Mouse (Mus musculus) limb, embryonic 13.5 days (tissue): ENCODE data around the gene Borcs8. TPM values are rescaled to one million over a fixed set of nuclear protein-coding genes. Genes with fewer than 3 reads are reported as not detected.

Experiments used
- ATAC-seq: fragments of 200-750 bp; cut with Nextera tagmentation; 2 replicates; pipeline ENCODE4 v1.8.0; 2017; ENCODE audit warnings: low read depth, moderate number of reproducible peaks, moderate TSS enrichment; ENCODE audit not compliant: low FRiP score
- H3K27ac ChIP-seq: fragments of 300-500 bp; sonication (generic); 2 replicates; pipeline ENCODE4 v1.5.1; 2015; ENCODE audit warnings: inconsistent platforms, mild to moderate bottlenecking, moderate library complexity
- H3K27me3 ChIP-seq: fragments of 300-500 bp; sonication (generic); 2 replicates; pipeline ENCODE4 v1.6.1; 2015; ENCODE audit warnings: mild to moderate bottlenecking, inconsistent platforms
- H3K36me3 ChIP-seq: fragments of 300-500 bp; sonication (generic); 2 replicates; pipeline ENCODE4 v1.6.1; 2015; ENCODE audit warnings: inconsistent platforms, mild to moderate bottlenecking, moderate library complexity
- H3K4me1 ChIP-seq: fragments of 300-500 bp; sonication (generic); 2 replicates; pipeline ENCODE4 v1.6.1; 2015; ENCODE audit warnings: inconsistent platforms
- H3K4me2 ChIP-seq: fragments of 300-500 bp; sonication (generic); replicated peaks from 2 replicates; pipeline ENCODE4 v1.6.1; 2015; ENCODE audit warnings: inconsistent platforms, mild to moderate bottlenecking, moderate library complexity
- H3K4me3 ChIP-seq: fragments of 300-500 bp; sonication (generic); 2 replicates; pipeline ENCODE4 v1.5.1; 2015; ENCODE audit warnings: moderate library complexity, mild to moderate bottlenecking, inconsistent platforms
- H3K9ac ChIP-seq: fragments of 300-500 bp; sonication (generic); 2 replicates; pipeline ENCODE4 v1.6.1; 2015; ENCODE audit warnings: mild to moderate bottlenecking, inconsistent platforms
- H3K9me3 ChIP-seq: fragments of 300-500 bp; sonication (generic); 2 replicates; pipeline ENCODE4 v1.6.1; 2016; ENCODE audit warnings: inconsistent platforms
- WGBS: fragments of 180-500 bp; shearing (Covaris S2); methylation state at CpG from one replicate; pipeline ENCODE4 v1.1.7; 2015; 5-methylcytosine and 5-hydroxymethylcytosine counted together
- polyA plus RNA-seq: library from polyadenylated mRNA; unstranded; fragments of >200 nt; fragmentation: Nextera tagmentation; extraction: Ambion mirVana; gene quantifications from 2 replicates; pipeline ENCODE4 v1.2.1, GENCODE M21; 2015

The Borcs8 gene
- polyA plus RNA-seq, 1 experiment from 2014 or later = 51.0 TPM

DNA sequence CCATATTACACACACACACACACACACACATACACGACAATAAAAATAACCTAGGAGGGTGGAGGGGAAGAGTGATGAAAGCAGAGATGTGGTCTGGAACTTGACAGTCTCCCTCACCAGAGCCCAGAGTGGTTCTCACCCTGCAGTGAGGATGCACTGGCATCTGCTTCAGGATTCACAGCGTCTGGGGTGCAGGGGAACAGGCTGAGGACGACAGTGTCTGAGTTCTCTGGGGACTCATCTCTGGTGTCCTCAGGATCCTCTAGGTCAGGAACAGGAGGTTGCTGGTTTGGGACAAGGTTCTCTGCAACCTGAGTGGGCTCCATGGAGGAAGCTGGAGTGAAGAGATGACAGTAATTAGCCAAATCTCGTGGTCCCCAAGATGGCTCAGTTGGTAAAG lies 1.4 kb upstream of the Borcs8 start:
- no peak for ATAC-seq
- WGBS = 75% methylated on average over 4 of the region's 4 CpGs
- H3K4me1 ChIP-seq = peaks cover 21% of the 10 kb centered on the region

DNA sequence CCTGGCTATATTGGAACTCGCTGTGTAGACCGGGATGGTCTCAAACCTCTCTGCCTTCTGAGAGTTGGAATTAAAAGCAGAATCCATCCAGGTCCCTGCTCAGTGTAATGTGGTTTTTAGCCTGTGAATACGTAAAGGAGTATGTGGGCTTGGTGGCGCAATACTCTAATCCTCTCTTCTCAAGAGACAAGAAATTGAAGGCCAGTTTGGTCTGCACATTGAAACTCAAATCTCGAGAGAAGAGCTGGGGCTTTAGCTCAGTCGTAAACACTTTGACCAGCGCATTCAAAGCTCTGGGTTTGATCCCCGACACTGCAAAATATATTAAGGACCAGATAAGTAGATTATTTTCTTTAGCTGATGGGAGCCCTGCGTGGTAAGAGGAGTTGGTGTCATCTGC lies 682 bp downstream of the Borcs8 start:
- no peaks in the 10 kb centered on the region for H3K9me3 ChIP-seq
- H3K36me3 ChIP-seq = peaks cover 50% of the 10 kb centered on the region
- peak overlapping the region; percentile 86 for H3K9ac ChIP-seq
- H3K27me3 ChIP-seq = no peaks in the 10 kb centered on the region
- peak overlapping the region; percentile 89 for H3K4me3 ChIP-seq
- peak overlapping the region; percentile 88 for H3K4me2 ChIP-seq
- peak overlapping the region; percentile 83 for H3K27ac ChIP-seq
- ATAC-seq = no peak
- H3K4me1 ChIP-seq = peaks cover 21% of the 10 kb centered on the region
- WGBS = 7% methylated on average over 9 of the region's 9 CpGs

More for the DNA sequence above, 1.4 kb upstream of the Borcs8 start:
- Histone ChIP-seq H3K36me3 (peaks cover 51% of the 10 kb centered on the region), H3K27me3 (no peaks in the 10 kb centered on the region), H3K4me3 (peak overlapping the region; percentile 89), H3K4me2 (peak overlapping the region; percentile 74), H3K27ac (no peak overlapping the region), H3K9me3 (no peaks in the 10 kb centered on the region), H3K9ac (peak overlapping the region; percentile 72)

DNA sequence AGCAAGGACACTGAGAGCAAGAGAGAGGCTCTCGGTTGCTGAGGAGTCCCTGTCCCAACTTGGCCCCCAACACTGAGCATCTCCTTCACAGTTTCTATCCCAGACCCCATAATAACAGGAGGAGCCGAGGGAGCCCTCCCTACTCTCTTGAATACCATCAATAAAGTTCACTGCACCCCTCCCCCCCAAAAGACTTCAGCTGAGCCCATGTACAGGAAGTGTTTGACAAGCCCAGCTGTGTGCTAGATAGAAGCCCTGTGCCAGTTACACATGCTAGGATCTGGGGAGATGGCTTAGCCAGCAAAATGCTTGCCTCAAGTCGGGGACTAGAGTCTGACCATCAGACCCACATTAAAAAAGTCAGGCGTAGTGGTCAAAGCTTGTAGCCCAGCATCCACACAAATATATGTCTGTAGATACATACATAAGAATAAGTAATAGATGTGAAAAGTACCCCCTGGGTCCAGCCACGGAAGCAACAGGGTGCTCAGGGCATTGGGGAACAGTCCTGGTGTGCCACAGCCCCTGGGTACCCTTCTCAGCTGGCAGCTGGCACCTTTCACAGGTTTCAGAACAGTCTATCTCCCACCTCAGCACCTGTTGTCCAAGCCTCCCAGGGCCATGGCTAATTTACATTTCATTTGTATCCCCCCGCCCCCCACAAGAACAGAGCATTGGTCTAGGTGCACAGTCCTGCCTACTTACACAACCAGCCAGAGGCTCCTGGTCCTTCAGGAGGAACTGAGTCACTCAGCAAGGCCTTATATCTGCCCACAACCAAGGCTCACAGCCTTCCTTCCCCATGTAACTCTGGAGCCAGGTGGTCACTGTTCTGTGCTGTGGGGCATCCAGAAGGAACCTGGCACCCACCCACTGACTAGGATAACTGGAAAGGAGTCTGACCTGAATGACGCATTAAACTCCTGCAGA lies 8.6 kb downstream of the Borcs8 start:
- 86% methylated on average over 7 of the region's 7 CpGs for WGBS
- Histone ChIP-seq H3K4me2 (no peak overlapping the region), H3K9ac (no peak overlapping the region), H3K27ac (no peak overlapping the region), H3K4me1 (peaks cover 10% of the 10 kb centered on the region), H3K27me3 (peaks cover 9% of the 10 kb centered on the region; the same call in 1 of the 2 replicates), H3K4me3 (no peak overlapping the region), H3K9me3 (no peaks in the 10 kb centered on the region), H3K36me3 (peaks cover 43% of the 10 kb centered on the region)
- ATAC-seq = no peak

DNA sequence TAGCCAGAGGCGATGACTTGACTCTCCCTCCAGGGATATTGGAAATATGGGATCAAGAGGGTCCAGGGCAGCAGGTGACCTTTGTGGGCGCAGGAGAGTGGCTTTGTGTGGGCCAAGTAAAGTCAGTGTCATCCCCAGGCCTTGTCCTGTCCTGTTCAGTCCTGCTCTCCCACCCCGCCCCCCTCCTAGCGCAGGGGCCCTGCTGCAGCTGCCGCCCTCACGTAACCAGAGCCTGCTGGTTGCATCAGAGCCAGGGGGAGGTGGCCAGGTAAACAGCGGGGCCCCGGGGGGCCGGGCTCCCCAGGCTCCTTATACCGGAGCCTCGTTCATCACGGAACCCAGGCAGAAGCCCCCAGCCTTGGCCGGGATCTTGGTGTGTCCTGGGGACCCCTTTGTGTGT lies 10.9 kb downstream of the Borcs8 start:
- WGBS = 16% methylated on average over 13 of the region's 13 CpGs
- Histone ChIP-seq H3K9ac (0 out of 2 replicates have a peak overlapping the region, but pooled peaks have one; percentile 10), H3K4me2 (peak overlapping the region; percentile 35), H3K9me3 (no peaks in the 10 kb centered on the region), H3K27ac (no peak overlapping the region), H3K4me1 (peaks cover 10% of the 10 kb centered on the region), H3K36me3 (peaks cover 21% of the 10 kb centered on the region), H3K27me3 (peaks cover 12% of the 10 kb centered on the region), H3K4me3 (peak overlapping the region; percentile 5; the same call in 1 of the 2 replicates)
- peak; percentile 33; the same call in 1 of the 2 replicates for ATAC-seq

DNA sequence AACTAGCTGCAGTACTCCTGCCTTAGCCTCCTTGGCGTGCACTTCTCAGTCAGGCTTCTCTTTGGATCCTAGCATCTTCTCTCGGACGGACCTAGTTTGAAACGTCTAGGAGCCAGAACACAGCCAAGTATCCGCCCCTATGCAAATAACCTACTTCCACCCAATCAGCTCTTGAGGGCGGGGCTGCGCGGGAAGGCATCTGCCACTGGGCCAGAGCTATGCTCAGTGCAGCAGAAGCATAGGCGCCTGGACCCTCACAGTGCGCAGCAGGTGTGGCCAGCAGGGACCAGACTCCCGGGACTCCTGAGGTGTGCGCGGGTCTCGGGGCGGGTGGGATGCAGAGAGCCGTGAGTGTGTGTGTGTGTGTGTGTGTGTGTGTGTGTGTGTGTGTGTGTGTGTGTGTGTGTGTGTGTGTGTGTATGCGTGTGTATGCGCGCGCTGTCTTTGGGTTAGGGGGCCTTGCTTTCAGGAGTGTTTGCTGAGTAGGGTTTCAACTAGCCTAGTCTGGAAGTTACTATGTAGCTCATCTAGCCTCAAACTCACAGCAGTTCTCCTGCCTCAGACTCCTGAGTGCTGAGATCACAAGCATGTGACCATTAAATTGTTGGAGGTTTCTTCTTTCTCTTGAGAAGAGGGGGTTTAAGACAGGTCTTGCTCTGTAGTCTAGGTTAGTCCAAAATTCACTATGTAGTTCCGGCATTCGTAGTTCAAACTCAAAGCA lies 13.4 kb downstream of the Borcs8 start:
- H3K27ac ChIP-seq = no peak overlapping the region
- 10% methylated on average over 18 of the region's 22 CpGs for WGBS
- 0 out of 2 replicates have a peak overlapping the region, but pooled peaks have one; percentile 19 for H3K9ac ChIP-seq
- peaks cover 16% of the 10 kb centered on the region for H3K27me3 ChIP-seq
- peak overlapping the region; percentile 10 for H3K4me3 ChIP-seq
- H3K4me2 ChIP-seq = peak overlapping the region; percentile 47
- ATAC-seq = peak; percentile 95
- H3K36me3 ChIP-seq = no peaks in the 10 kb centered on the region
- H3K4me1 ChIP-seq = peaks cover 10% of the 10 kb centered on the region
- H3K9me3 ChIP-seq = no peaks in the 10 kb centered on the region

DNA sequence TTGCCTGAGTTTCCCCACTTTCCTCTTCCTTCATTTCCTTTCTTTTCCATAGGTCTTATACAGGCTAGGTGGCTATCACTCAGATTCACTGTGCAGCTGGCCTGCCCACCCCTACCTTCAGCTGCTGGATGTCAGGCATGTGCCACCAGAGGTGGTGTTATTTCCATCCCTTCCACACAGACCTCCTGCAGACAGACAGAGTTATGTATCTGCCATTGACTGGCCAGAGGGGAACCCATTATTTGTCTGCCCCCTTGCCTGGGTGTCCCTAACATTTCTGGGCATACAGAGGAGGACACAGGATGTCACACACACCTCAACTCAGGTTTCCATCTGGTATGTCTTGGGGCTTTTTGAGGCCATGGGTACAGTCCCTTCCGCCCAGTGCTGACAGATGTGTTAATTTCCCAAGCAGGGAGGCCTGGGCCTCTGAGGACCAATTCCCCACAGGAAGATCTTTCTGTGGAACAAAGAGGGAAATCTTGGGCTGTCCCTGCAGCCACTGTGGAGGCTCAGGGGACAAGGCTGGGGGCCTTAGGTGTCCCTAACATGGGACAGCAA lies 18.0 kb downstream of the Borcs8 start:
- 83% methylated on average over 1 of the region's 1 CpGs for WGBS
- Histone ChIP-seq H3K4me2 (no peak overlapping the region), H3K36me3 (no peaks in the 10 kb centered on the region), H3K4me1 (peaks cover 9% of the 10 kb centered on the region; the same call in 1 of the 2 replicates), H3K27me3 (peaks cover 7% of the 10 kb centered on the region; the same call in 1 of the 2 replicates), H3K4me3 (no peak overlapping the region), H3K27ac (no peak overlapping the region), H3K9ac (0 out of 2 replicates have a peak overlapping the region, but pooled peaks have one; percentile 6), H3K9me3 (no peaks in the 10 kb centered on the region; the same call in 1 of the 2 replicates)
- ATAC-seq = no peak

DNA sequence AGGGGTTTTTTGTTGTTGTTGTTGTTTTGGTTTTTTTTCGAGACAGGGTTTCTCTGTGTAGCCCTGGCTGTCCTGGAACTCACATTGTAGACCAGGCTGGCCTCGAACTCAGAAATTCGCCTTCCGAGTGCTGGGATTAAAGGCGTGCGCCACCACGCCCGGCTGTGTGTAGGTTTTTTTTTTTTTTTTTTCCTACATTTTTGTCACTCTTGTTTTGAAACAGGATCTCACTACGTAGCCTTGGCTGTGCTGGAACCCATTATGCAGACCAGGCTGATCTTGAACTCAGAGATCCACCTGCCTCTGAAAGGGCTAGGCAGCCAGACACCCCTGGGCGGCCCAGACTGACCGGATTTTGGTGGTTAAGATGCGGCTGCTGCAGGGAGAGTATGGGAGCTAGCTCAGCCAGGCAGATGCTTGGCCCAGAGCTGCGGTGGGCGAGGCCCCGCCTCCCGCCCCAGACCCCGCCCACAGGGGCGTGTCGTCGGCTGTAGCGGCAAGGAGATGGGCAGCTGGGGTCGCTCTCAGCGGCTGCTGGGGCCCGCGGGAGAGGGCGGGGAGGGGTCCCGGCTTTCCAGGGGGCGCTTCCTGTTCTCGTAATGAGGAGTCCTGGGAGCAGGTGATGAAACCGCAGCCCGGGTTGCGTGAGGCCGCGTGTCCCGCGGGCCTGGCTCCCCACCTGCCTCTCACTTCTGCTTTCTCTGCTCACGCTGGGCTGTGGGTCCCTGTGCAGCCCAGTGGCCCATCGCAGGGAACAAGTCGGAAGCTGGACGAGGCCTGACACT lies 19.0 kb downstream of the Borcs8 start:
- WGBS = 12% methylated on average over 37 of the region's 40 CpGs
- peak overlapping the region; percentile 62 for H3K9ac ChIP-seq
- no peak overlapping the region; the same call in 1 of the 2 replicates for H3K27ac ChIP-seq
- peak; percentile 93 for ATAC-seq
- peak overlapping the region; percentile 77 for H3K4me2 ChIP-seq
- peaks cover 8% of the 10 kb centered on the region; the same call in 1 of the 2 replicates for H3K4me1 ChIP-seq
- no peaks in the 10 kb centered on the region for H3K36me3 ChIP-seq
- peaks cover 7% of the 10 kb centered on the region; the same call in 1 of the 2 replicates for H3K27me3 ChIP-seq
- peak overlapping the region; percentile 53 for H3K4me3 ChIP-seq
- no peaks in the 10 kb centered on the region; the same call in 1 of the 2 replicates for H3K9me3 ChIP-seq

DNA sequence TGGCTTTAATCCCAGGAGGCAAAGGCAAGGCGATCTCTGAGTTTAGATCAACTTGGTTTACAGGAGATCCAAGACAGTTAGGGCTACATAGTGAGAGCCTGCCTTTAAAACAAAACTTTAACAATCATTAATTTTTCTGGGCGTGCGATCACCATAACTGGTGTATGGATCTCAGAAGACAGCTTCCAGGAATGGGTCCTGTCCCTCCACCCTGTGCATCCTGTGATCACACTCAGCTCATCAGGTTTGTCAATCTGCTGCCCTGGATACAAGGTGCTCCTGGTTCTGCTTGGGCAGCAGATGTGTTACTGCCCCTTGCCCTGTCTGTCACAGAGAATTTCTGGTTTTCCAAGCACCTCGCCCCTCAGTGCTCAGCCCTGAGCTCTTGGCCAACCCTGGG lies 19.9 kb downstream of the Borcs8 start:
- Histone ChIP-seq H3K4me1 (peaks cover 8% of the 10 kb centered on the region; the same call in 1 of the 2 replicates), H3K27me3 (peaks cover 12% of the 10 kb centered on the region), H3K9me3 (no peaks in the 10 kb centered on the region; the same call in 1 of the 2 replicates), H3K4me2 (no peak overlapping the region), H3K27ac (no peak overlapping the region), H3K36me3 (no peaks in the 10 kb centered on the region), H3K9ac (no peak overlapping the region), H3K4me3 (0 out of 2 replicates have a peak overlapping the region, but pooled peaks have one; percentile 53)
- no peak for ATAC-seq
- WGBS = 86% methylated on average over 4 of the region's 4 CpGs

DNA sequence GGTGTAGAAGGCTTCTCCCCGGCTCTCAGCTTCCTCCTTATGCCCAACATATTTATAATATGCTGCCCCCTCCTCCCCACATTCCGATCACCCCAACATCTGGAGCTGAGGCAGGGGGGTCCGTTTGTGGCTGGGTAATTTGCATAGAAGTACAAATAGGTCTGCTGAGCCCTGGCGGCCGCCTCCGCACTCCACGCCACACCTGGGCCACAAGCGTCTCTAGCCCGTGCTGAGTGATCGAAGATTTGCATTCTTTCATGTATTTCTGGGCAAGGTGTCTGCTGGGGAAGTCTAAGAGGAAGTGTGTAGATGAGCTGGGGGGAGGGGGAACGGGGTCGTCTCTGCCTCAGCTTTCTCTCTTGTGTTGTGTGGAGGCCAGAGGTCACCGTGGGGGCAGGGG lies 20.7 kb downstream of the Borcs8 start:
- no peak for ATAC-seq
- whole genome bisulfite sequencing = 66% methylated on average over 13 of the region's 13 CpGs
- no peak overlapping the region for H3K9ac ChIP-seq
- H3K4me2 ChIP-seq = no peak overlapping the region
- no peak overlapping the region for H3K4me3 ChIP-seq
- no peaks in the 10 kb centered on the region; the same call in 1 of the 2 replicates for H3K9me3 ChIP-seq
- peaks cover 8% of the 10 kb centered on the region; the same call in 1 of the 2 replicates for H3K4me1 ChIP-seq
- H3K27ac ChIP-seq = no peak overlapping the region
- no peaks in the 10 kb centered on the region for H3K36me3 ChIP-seq
- H3K27me3 ChIP-seq = peaks cover 18% of the 10 kb centered on the region

DNA sequence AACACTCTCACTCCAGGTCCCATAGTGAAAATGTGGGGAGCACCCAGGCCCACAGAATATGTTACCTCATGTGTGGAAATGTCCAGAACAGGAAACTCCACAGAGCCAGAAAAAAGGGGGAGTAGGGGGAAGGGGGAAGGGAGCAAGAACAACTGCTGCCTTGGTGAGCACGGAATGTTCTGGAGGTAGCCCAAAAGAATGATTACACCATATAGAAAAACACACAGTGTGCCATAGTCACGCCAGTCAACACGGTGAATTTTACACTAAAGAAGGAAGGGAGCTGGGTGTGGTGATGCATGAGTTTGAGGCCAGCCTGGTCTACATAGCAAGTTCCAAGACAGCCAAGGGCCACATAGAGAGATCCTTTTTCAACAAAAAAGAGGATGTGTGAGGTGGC lies 24.0 kb downstream of the Borcs8 start:
- Histone ChIP-seq H3K9ac (no peak overlapping the region), H3K4me1 (peaks cover 5% of the 10 kb centered on the region; the same call in 1 of the 2 replicates), H3K36me3 (no peaks in the 10 kb centered on the region), H3K9me3 (no peaks in the 10 kb centered on the region; the same call in 1 of the 2 replicates), H3K27ac (no peak overlapping the region), H3K4me2 (no peak overlapping the region), H3K27me3 (peaks cover 35% of the 10 kb centered on the region), H3K4me3 (no peak overlapping the region)
- 84% methylated on average over 3 of the region's 3 CpGs for WGBS
- ATAC-seq = no peak
